ENCODE assay signal across 43 mouse cellular contexts in the genomic region with DNA sequence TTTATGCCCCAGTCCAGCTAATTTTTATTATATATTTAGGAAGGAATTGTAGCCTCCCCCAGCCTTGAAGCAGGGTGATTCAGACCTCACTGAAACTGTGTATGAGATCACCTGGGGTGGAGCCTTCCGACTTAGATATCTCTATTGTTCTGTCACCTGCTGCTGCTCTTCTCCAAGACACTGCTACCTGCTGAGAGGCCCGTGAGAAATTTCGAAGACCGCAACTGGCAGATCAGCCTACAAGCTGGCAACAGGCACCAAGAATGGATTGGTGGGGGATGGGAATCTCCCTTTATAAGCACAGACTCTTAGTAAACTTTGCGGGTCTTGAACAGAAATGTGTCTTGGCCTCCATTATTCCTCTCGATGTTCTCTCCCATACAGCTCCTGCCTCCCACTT. TPM values are rescaled to one million over a fixed set of nuclear protein-coding genes. Genes with fewer than 3 reads are reported as not detected.
"Had no signal": no experiment of that assay in that cellular context is flagged by ENCODE, and none has a peak within 500 bp of the region (broad histone marks: within the 10 kb centered on the region; RNA-seq: fewer than 3 reads in every experiment).

No protein-coding gene starts in this region.

- DNase-seq: gastrocnemius, postnatal 14 days; gastrocnemius, postnatal 36 days; heart, adult 11 months; heart, adult 2 months; heart, postnatal 14 days; heart, postnatal 36 days; kidney, adult 11 months; kidney, adult 2 months; kidney, adult 9 months; kidney, postnatal 14 days; kidney, postnatal 36 days; layer of hippocampus, adult 9-11 months; layer of hippocampus, postnatal 36 days; liver; liver, embryonic 13.5 days had no signal

- H3K4me1 ChIP-seq: heart, embryonic 13.5 days; heart, embryonic 15.5 days; hindbrain, embryonic 13.5 days; hindbrain, embryonic 15.5 days; kidney, embryonic 15.5 days; limb, embryonic 10.5 days; limb, embryonic 12.5 days; liver, embryonic 13.5 days; liver, embryonic 15.5 days had no signal

- H3K36me3 ChIP-seq: heart, embryonic 13.5 days; heart, embryonic 15.5 days; hindbrain, embryonic 13.5 days; hindbrain, embryonic 15.5 days; kidney, embryonic 15.5 days; limb, embryonic 10.5 days; limb, embryonic 12.5 days; liver, embryonic 13.5 days; liver, embryonic 15.5 days had no signal

- H3K9me3 ChIP-seq: heart, embryonic 15.5 days; hindbrain, embryonic 13.5 days; hindbrain, embryonic 15.5 days; kidney, embryonic 15.5 days; limb, embryonic 10.5 days; limb, embryonic 12.5 days; liver, embryonic 13.5 days; liver, embryonic 15.5 days had no signal

- H3K27ac ChIP-seq: heart, adult 2 months; heart, embryonic 13.5 days; heart, embryonic 15.5 days; hindbrain, embryonic 13.5 days; hindbrain, embryonic 15.5 days; hindbrain, postnatal 0 days; kidney, embryonic 15.5 days; kidney, postnatal 0 days; limb, embryonic 10.5 days; limb, embryonic 12.5 days; liver, embryonic 13.5 days; liver, embryonic 15.5 days had no signal

- H3K9ac ChIP-seq: heart, embryonic 13.5 days; heart, embryonic 15.5 days; hindbrain, embryonic 13.5 days; hindbrain, embryonic 15.5 days; kidney, embryonic 15.5 days; limb, embryonic 12.5 days; liver, embryonic 13.5 days; liver, embryonic 15.5 days had no signal

- H3K27me3 ChIP-seq: heart, embryonic 13.5 days; heart, embryonic 15.5 days; hindbrain, embryonic 13.5 days; hindbrain, embryonic 15.5 days; kidney, embryonic 15.5 days; limb, embryonic 12.5 days; liver, embryonic 13.5 days; liver, embryonic 15.5 days had no signal

- H3K4me3 ChIP-seq: heart, adult 2 months; heart, embryonic 13.5 days; heart, embryonic 15.5 days; hindbrain, embryonic 13.5 days; hindbrain, embryonic 15.5 days; kidney, embryonic 15.5 days; limb, embryonic 10.5 days; limb, embryonic 12.5 days; liver, embryonic 13.5 days; liver, embryonic 15.5 days had no signal

RNA-seq across cellular contexts. Expression of gene Olfr487, which starts 17.5 kb away (rescaled TPM):
- total RNA-seq: gastrocnemius, adult 18-20 months; gastrocnemius, adult 8-10 months; gastrocnemius, postnatal 14 days; gastrocnemius, postnatal 36 days; heart, adult 2 months; heart, postnatal 14 days; heart, postnatal 36 days; hematopoietic stem cell, adult 5-6 weeks; hindbrain, postnatal 0 days; layer of hippocampus, adult 18-20 months; layer of hippocampus, adult 8-10 months; layer of hippocampus, postnatal 14 days; layer of hippocampus, postnatal 36 days; left cerebral cortex, adult 18-20 months; left cerebral cortex, postnatal 14 days; left cerebral cortex, postnatal 36 days had no signal
- polyA plus RNA-seq: gonadal fat pad, adult 2 months; heart, adult 2 months; heart, embryonic 11.5 days; heart, embryonic 13.5 days; heart, embryonic 15.5 days; heart, postnatal 0 days; hindbrain, embryonic 11.5 days; hindbrain, embryonic 13.5 days; hindbrain, embryonic 15.5 days; hindbrain, postnatal 0 days; intestine, embryonic 14.5 days; intestine, embryonic 16.5 days; kidney, adult 2 months; kidney, embryonic 15.5 days; kidney, postnatal 0 days; large intestine, adult 2 months; limb, embryonic 10.5 days; limb, embryonic 12.5 days; limb, embryonic 14.5 days; liver, embryonic 11.5 days; liver, embryonic 13.5 days; liver, embryonic 15.5 days had no signal

RNA-seq across cellular contexts. Expression of gene Olfr486, which starts 24.4 kb away (rescaled TPM):
- total RNA-seq: gastrocnemius, adult 18-20 months; gastrocnemius, adult 8-10 months; gastrocnemius, postnatal 14 days; gastrocnemius, postnatal 36 days; heart, adult 2 months; heart, postnatal 14 days; heart, postnatal 36 days; hematopoietic stem cell, adult 5-6 weeks; hindbrain, postnatal 0 days; layer of hippocampus, adult 18-20 months; layer of hippocampus, adult 8-10 months; layer of hippocampus, postnatal 14 days; layer of hippocampus, postnatal 36 days; left cerebral cortex, adult 18-20 months; left cerebral cortex, postnatal 14 days; left cerebral cortex, postnatal 36 days had no signal
- polyA plus RNA-seq: gonadal fat pad, adult 2 months; heart, adult 2 months; heart, embryonic 11.5 days; heart, embryonic 13.5 days; heart, embryonic 15.5 days; heart, postnatal 0 days; hindbrain, embryonic 11.5 days; hindbrain, embryonic 13.5 days; hindbrain, embryonic 15.5 days; hindbrain, postnatal 0 days; intestine, embryonic 14.5 days; intestine, embryonic 16.5 days; kidney, adult 2 months; kidney, embryonic 15.5 days; kidney, postnatal 0 days; large intestine, adult 2 months; limb, embryonic 10.5 days; limb, embryonic 12.5 days; limb, embryonic 14.5 days; liver, embryonic 11.5 days; liver, embryonic 13.5 days; liver, embryonic 15.5 days had no signal

RNA-seq across cellular contexts. Expression of gene Olfr485, which starts 37.3 kb away (rescaled TPM):
- total RNA-seq: gastrocnemius, adult 18-20 months; gastrocnemius, adult 8-10 months; gastrocnemius, postnatal 14 days; gastrocnemius, postnatal 36 days; heart, adult 2 months; heart, postnatal 14 days; heart, postnatal 36 days; hematopoietic stem cell, adult 5-6 weeks; hindbrain, postnatal 0 days; layer of hippocampus, adult 18-20 months; layer of hippocampus, adult 8-10 months; layer of hippocampus, postnatal 14 days; layer of hippocampus, postnatal 36 days; left cerebral cortex, adult 18-20 months; left cerebral cortex, postnatal 14 days; left cerebral cortex, postnatal 36 days had no signal
- polyA plus RNA-seq: gonadal fat pad, adult 2 months; heart, adult 2 months; heart, embryonic 11.5 days; heart, embryonic 13.5 days; heart, embryonic 15.5 days; heart, postnatal 0 days; hindbrain, embryonic 11.5 days; hindbrain, embryonic 13.5 days; hindbrain, embryonic 15.5 days; hindbrain, postnatal 0 days; intestine, embryonic 14.5 days; intestine, embryonic 16.5 days; kidney, adult 2 months; kidney, embryonic 15.5 days; kidney, postnatal 0 days; large intestine, adult 2 months; limb, embryonic 10.5 days; limb, embryonic 12.5 days; limb, embryonic 14.5 days; liver, embryonic 11.5 days; liver, embryonic 13.5 days; liver, embryonic 15.5 days had no signal
